Mouse (Mus musculus) CH12.LX (cell line): ENCODE data around the gene Hnrnpll.
A peak's percentile ranks its signal among the peaks of the same experiment; 100 is the strongest.
"Not testable (repeated sequence)": the region's sequence is repeated elsewhere in the genome, so short reads cannot be mapped to it uniquely, and the experiment has no call there.

Experiments used
- BHLHE40 ChIP-seq: IDR thresholded peaks from 2 replicates; pipeline ENCODE4 v1.6.1; 2011; ENCODE audit warnings: mild to moderate bottlenecking, low read depth, low read length, improper control_type of control experiment
- CTCF ChIP-seq, 2 experiments: IDR thresholded peaks in 1 of 2; conservative IDR thresholded peaks in 1 of 2; 2 replicates each; pipeline ENCODE4 v1.5.1; 2011 to 2012; ENCODE audit warnings: low read depth in 2 of 2, low read length in 2 of 2, improper control_type of control experiment in 1 of 2, inconsistent platforms in 1 of 2, mild to moderate bottlenecking in 1 of 2, moderate library complexity in 1 of 2
- EP300 ChIP-seq: IDR thresholded peaks from 2 replicates; pipeline ENCODE4 v1.6.1; 2011; ENCODE audit warnings: low read length, improper control_type of control experiment
- HCFC1 ChIP-seq: IDR thresholded peaks from 2 replicates; pipeline ENCODE4 v1.6.1; 2012; ENCODE audit warnings: low read depth, mild to moderate bottlenecking, inconsistent platforms, low read length, improper control_type of control experiment
- JUN ChIP-seq: IDR thresholded peaks from 2 replicates; pipeline ENCODE4 v1.6.1; 2011; ENCODE audit warnings: low read depth, mild to moderate bottlenecking, low read length, improper control_type of control experiment, moderate library complexity; ENCODE audit not compliant: insufficient read depth
- MXI1 ChIP-seq: IDR thresholded peaks from 2 replicates; pipeline ENCODE4 v1.6.1; 2011; ENCODE audit warnings: mild to moderate bottlenecking, low read depth, low read length, improper control_type of control experiment
- POLR2A ChIP-seq: IDR thresholded peaks from 2 replicates; pipeline ENCODE4 v1.6.1; 2011; ENCODE audit warnings: low read depth, mild to moderate bottlenecking, improper control_type of control experiment, low read length
- SIN3A ChIP-seq: IDR thresholded peaks from 2 replicates; pipeline ENCODE4 v1.6.1; 2012; ENCODE audit warnings: low read length, improper control_type of control experiment, inconsistent platforms
- USF1 ChIP-seq: IDR thresholded peaks from 2 replicates; pipeline ENCODE4 v1.6.1; 2014; ENCODE audit warnings: low read depth, mild to moderate bottlenecking, inconsistent platforms, low read length, improper control_type of control experiment

DNA sequence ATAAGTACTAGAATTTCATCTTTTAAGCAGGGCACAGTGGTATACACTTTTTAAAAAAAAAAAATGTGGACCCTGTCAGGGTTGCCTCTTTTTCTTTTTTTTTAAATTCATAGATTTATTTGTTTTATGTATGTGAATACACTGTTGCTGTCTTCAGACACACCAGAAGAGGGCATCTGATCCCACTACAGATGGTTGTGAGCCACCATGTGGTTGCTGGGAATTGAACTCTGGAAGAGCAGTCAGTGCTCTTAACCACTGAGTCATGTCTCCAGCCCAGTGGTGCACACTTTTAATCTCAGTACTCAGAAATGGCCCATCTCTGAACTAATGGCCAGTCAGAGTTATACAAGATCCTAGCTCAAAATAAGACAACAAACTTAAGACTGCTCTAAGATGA lies 12.8 kb downstream of the Hnrnpll start:
- peak in 1 of 2 experiments; percentile 26; a peak in 1 of 4 replicates for TF ChIP-seq CTCF (conservative IDR thresholded peaks at IDR 0.05 in 1 of 2, IDR thresholded peaks at IDR 0.05 in 1 of 2; ENCODE audit: low read depth in 2 of 2, low read length in 2 of 2)
- not testable (repeated sequence) for TF ChIP-seq MXI1, USF1, JUN, SIN3A, POLR2A, HCFC1, EP300, BHLHE40
